Mouse (Mus musculus) gastrocnemius, postnatal 14 days (tissue): ENCODE measurements around the gene Tnpo1. TPM values are rescaled to one million over a fixed set of nuclear protein-coding genes. Genes with fewer than 3 reads are reported as not detected.

Source experiments
- DNase-seq: peaks from one replicate; pipeline ENCODE4 v3.0.0; 2021; ENCODE audit warnings: mixed read lengths
- intact Hi-C: fragments of 180-260 bp; cut with DNase I; formaldehyde crosslinking; loops from one replicate; pipeline ENCODE4 v1.15.1; 2025; ENCODE audit warnings: low total_unique reads
- total RNA-seq, 2 experiments: library from RNA; stranded (reverse); gene quantifications; 2 replicates each; pipeline ENCODE4 v1.2.3; 2021

Gene Tnpo1
- total RNA-seq, 2 experiments from 2014 or later = 46.9 to 47.0 TPM

- intact Hi-C loops = no loop called here
- no peak for DNase-seq
These were observed 121.7 kb downstream of the Tnpo1 start for GRCm38 (mm10) chr13:98804480-98804879.

- DNase-seq = no peak
- intact Hi-C loops = no loop called here
These were observed 122.5 kb downstream of the Tnpo1 start for GRCm38 (mm10) chr13:98803699-98804098.

GRCm38 (mm10) chr13:98802957-98803356 is 123.2 kb downstream of the Tnpo1 start:
- intact Hi-C loops = no loop called here
- DNase-seq = no peak

- intact Hi-C loops = no loop called here
- no peak for DNase-seq
These were observed 130.7 kb downstream of the Tnpo1 start for GRCm38 (mm10) chr13:98795511-98795910.

GRCm38 (mm10) chr13:98792864-98793263 is 133.3 kb downstream of the Tnpo1 start:
- intact Hi-C loops = no loop called here
- no peak for DNase-seq

GRCm38 (mm10) chr13:98791693-98792092 is 134.5 kb downstream of the Tnpo1 start:
- intact Hi-C loops = no loop called here
- no peak for DNase-seq

Other genes starting within 250 kb of the Tnpo1 start
- gene Tmem171, start 231.6 kb downstream of the Tnpo1 start, total RNA-seq = under 1 TPM; 0.41 to 0.58 TPM
- gene Fcho2, start 110.9 kb downstream of the Tnpo1 start, total RNA-seq = 10 to 100 TPM; 22.2 to 24.4 TPM
- gene 1700024P04Rik, start 58.2 kb upstream of the Tnpo1 start, total RNA-seq = not detected